14 mouse cellular contexts compared by ENCODE assay signal in genomic region chr14:123032435-123032834, GRCm38 (mm10).
"Had no signal": no experiment of that assay in that cellular context is flagged by ENCODE, and none has a peak within 500 bp of the region (broad histone marks: within the 10 kb centered on the region; RNA-seq: fewer than 3 reads in every experiment).

No protein-coding gene starts in this region.

- H3K9me3 ChIP-seq: midbrain, embryonic 13.5 days; midbrain, embryonic 15.5 days; stomach, embryonic 15.5 days had no signal

- DNase-seq: lung, adult 18-20 months; lung, embryonic 14.5 days; lung, postnatal 10 days; lung, postnatal 4 days; right cerebral cortex, postnatal 14 days; thymus, adult 2 months; thymus, postnatal 25 days; thymus, postnatal 4 days had no signal

- H3K4me2 ChIP-seq: lung, embryonic 14.5 days; midbrain, embryonic 11.5 days; midbrain, embryonic 13.5 days; midbrain, embryonic 15.5 days; stomach, embryonic 15.5 days had no signal

- H3K27me3 ChIP-seq: midbrain, embryonic 13.5 days; midbrain, embryonic 15.5 days; stomach, embryonic 15.5 days had no signal

- H3K4me3 ChIP-seq: midbrain, embryonic 13.5 days; midbrain, embryonic 15.5 days; stomach, embryonic 15.5 days had no signal

- ATAC-seq: midbrain, embryonic 13.5 days; midbrain, embryonic 15.5 days had no signal

- H3K9ac ChIP-seq: liver, embryonic 14.5 days; lung, embryonic 14.5 days; midbrain, embryonic 13.5 days; midbrain, embryonic 15.5 days; stomach, embryonic 15.5 days had no signal

- H3K27ac ChIP-seq: liver, embryonic 14.5 days; midbrain, embryonic 13.5 days; midbrain, embryonic 15.5 days; stomach, embryonic 15.5 days; stomach, postnatal 0 days had no signal

- H3K4me1 ChIP-seq: midbrain, embryonic 13.5 days; midbrain, embryonic 15.5 days; stomach, embryonic 15.5 days had no signal

- H3K36me3 ChIP-seq: midbrain, embryonic 13.5 days; midbrain, embryonic 15.5 days; stomach, embryonic 15.5 days had no signal
